Comparison of ENCODE assay signal across 22 mouse cellular contexts in genomic region chr11:118260081-118260480, GRCm38 (mm10). TPM values are rescaled to one million over a fixed set of nuclear protein-coding genes. Genes with fewer than 3 reads are reported as not detected.
DNase-seq lines count a peak whose midpoint lies in the region; ATAC-seq and TF ChIP-seq lines count a peak whose summit lies in the region.
"Had no signal": no experiment of that assay in that cellular context is flagged by ENCODE, and none has a peak within 500 bp of the region (broad histone marks: within the 10 kb centered on the region; RNA-seq: fewer than 3 reads in every experiment).

No protein-coding gene starts in this region.

- H3K9me3 ChIP-seq in hindbrain, embryonic 14.5 days (ENCODE audit: control insufficient read depth, low read length): no peaks in the 10 kb centered on the region
- H3K9me3 ChIP-seq in intestine, embryonic 15.5 days: no peaks in the 10 kb centered on the region
- H3K9me3 ChIP-seq: G1E; heart, embryonic 13.5 days; neural tube, embryonic 13.5 days had no signal

- WGBS in spleen, adult 2 months: 23% methylated on average over 8 of the region's 8 CpGs
- 93% methylated on average over 8 of the region's 8 CpGs for WGBS in hindbrain, embryonic 14.5 days
- 91% methylated on average over 8 of the region's 8 CpGs for WGBS in intestine, embryonic 15.5 days

- peaks cover 21% of the 10 kb centered on the region for H3K36me3 ChIP-seq in spleen, adult 2 months (ENCODE audit: control insufficient read depth, insufficient read depth, low read length)
- H3K36me3 ChIP-seq in hindbrain, embryonic 14.5 days (replicated peaks; ENCODE audit: control insufficient read depth, insufficient read depth): peaks cover 91% of the 10 kb centered on the region
- H3K36me3 ChIP-seq in intestine, embryonic 15.5 days: peaks cover 65% of the 10 kb centered on the region

- TF ChIP-seq POLR2A in spleen, adult 2 months (IDR thresholded peaks at IDR 0.05; ENCODE audit: low read depth, low read length): peak; percentile 21; the same call in 1 of the 2 replicates

- ATAC-seq in activated CD4-positive, CD25-positive, alpha-beta regulatory T cell, adult 4 months: peak; percentile 88
- ATAC-seq in hindbrain, embryonic 14.5 days (ENCODE audit: low FRiP score): no peak
- no peak for ATAC-seq in intestine, embryonic 15.5 days
- ATAC-seq: hindbrain, embryonic 16.5 days had no signal

- H3K4me1 ChIP-seq in spleen, adult 2 months (ENCODE audit: control insufficient read depth, insufficient read depth, insufficient read length): peaks cover 20% of the 10 kb centered on the region
- H3K4me1 ChIP-seq in hindbrain, embryonic 14.5 days (replicated peaks; ENCODE audit: control insufficient read depth, insufficient read depth, low read length): no peaks in the 10 kb centered on the region
- no peaks in the 10 kb centered on the region for H3K4me1 ChIP-seq in intestine, embryonic 15.5 days (replicated peaks)

- H3K4me2 ChIP-seq in hindbrain, embryonic 14.5 days (replicated peaks): no peak overlapping the region
- no peak overlapping the region for H3K4me2 ChIP-seq in intestine, embryonic 15.5 days (replicated peaks)
- H3K4me2 ChIP-seq: heart, embryonic 13.5 days; lung, embryonic 14.5 days; neural tube, embryonic 13.5 days had no signal

- H3K9ac ChIP-seq in hindbrain, embryonic 14.5 days: no peak overlapping the region
- no peak overlapping the region for H3K9ac ChIP-seq in intestine, embryonic 15.5 days
- H3K9ac ChIP-seq: heart, embryonic 13.5 days; lung, embryonic 14.5 days; neural tube, embryonic 13.5 days had no signal

- no peak for DNase-seq in spleen, adult 2 months (ENCODE audit: low read depth in 1 of 2, low spot score in 2 of 2)
- no peak for DNase-seq in spleen, postnatal 14 days (ENCODE audit: low spot score in 2 of 2)
- peak; percentile 21 to 24 for DNase-seq in natural killer cell, adult 2 months (ENCODE audit: low spot score in 2 of 2)
- DNase-seq in thymus, postnatal 36 days: peak; percentile 46 to 52
- DNase-seq in cerebellum, postnatal 4 days (ENCODE audit: low spot score in 2 of 2): no peak
- DNase-seq in hindbrain, embryonic 14.5 days (ENCODE audit: low spot score): no peak
- DNase-seq: cerebellum, postnatal 10 days; gastrocnemius, postnatal 10 days; heart, adult 11 months; heart, postnatal 4 days; kidney, adult 18-20 months; kidney, postnatal 14 days; left cerebral cortex, postnatal 4 days; lung, embryonic 14.5 days; lung, postnatal 36 days had no signal

- peak overlapping the region; percentile 39 for H3K4me3 ChIP-seq in spleen, adult 2 months (ENCODE audit: extremely low read depth, insufficient read depth, insufficient read length)
- no peak overlapping the region for H3K4me3 ChIP-seq in hindbrain, embryonic 14.5 days (replicated peaks; ENCODE audit: low read length)
- H3K4me3 ChIP-seq in intestine, embryonic 15.5 days (replicated peaks): no peak overlapping the region
- H3K4me3 ChIP-seq: heart, embryonic 13.5 days; neural tube, embryonic 13.5 days had no signal

- TF ChIP-seq CTCF in spleen, adult 2 months (IDR thresholded peaks at IDR 0.05; ENCODE audit: extremely low read depth, insufficient read depth, insufficient read length, insufficient replicate concordance): no peak

- H3K27me3 ChIP-seq in spleen, adult 2 months (ENCODE audit: control insufficient read depth, insufficient read depth, low read length): no peaks in the 10 kb centered on the region
- H3K27me3 ChIP-seq in hindbrain, embryonic 14.5 days (ENCODE audit: control insufficient read depth, insufficient read depth, low read length): no peaks in the 10 kb centered on the region
- H3K27me3 ChIP-seq in intestine, embryonic 15.5 days (replicated peaks): no peaks in the 10 kb centered on the region
- H3K27me3 ChIP-seq: heart, embryonic 13.5 days; neural tube, embryonic 13.5 days had no signal

- H3K27ac ChIP-seq in spleen, adult 2 months (ENCODE audit: insufficient read depth, low read length): peak overlapping the region; percentile 97
- H3K27ac ChIP-seq in hindbrain, embryonic 14.5 days: no peak overlapping the region
- no peak overlapping the region for H3K27ac ChIP-seq in intestine, embryonic 15.5 days
- H3K27ac ChIP-seq: heart, embryonic 13.5 days; neural tube, embryonic 13.5 days; stomach, postnatal 0 days had no signal

RNA-seq across cellular contexts. Expression of gene Cyth1, which starts 11.7 kb away (rescaled TPM):
- polyA plus RNA-seq in spleen, adult 2 months (2012; rRNA removed): 47.7 and 57.3 TPM in 2 replicates
- polyA plus RNA-seq in activated CD4-positive, CD25-positive, alpha-beta regulatory T cell, adult 4 months (2017; shearing (Covaris generic)): 10 to 100 TPM; 50.1 to 73.2 TPM
- polyA plus RNA-seq in hindbrain, embryonic 14.5 days (2014; fragmentation: Nextera tagmentation; extraction: Ambion mirVana): 18.1 and 18.7 TPM in 2 replicates
- polyA plus RNA-seq in intestine, embryonic 15.5 days (2015; fragmentation: Nextera tagmentation; extraction: Ambion mirVana): 11.6 and 12.1 TPM in 2 replicates

RNA-seq across cellular contexts. Expression of gene Usp36, which starts 30.0 kb away (rescaled TPM):
- 20.9 and 25.3 TPM in 2 replicates for polyA plus RNA-seq in spleen, adult 2 months (2012; rRNA removed)
- 10 to 100 TPM; 15.6 to 15.8 TPM for polyA plus RNA-seq in activated CD4-positive, CD25-positive, alpha-beta regulatory T cell, adult 4 months (2017; shearing (Covaris generic))
- polyA plus RNA-seq in hindbrain, embryonic 14.5 days (2014; fragmentation: Nextera tagmentation; extraction: Ambion mirVana): 11.9 and 13.6 TPM in 2 replicates
- 16.8 and 19.7 TPM in 2 replicates for polyA plus RNA-seq in intestine, embryonic 15.5 days (2015; fragmentation: Nextera tagmentation; extraction: Ambion mirVana)

Comparison
In these comparisons a context has a peak if more than half of its experiments do, and no peak if none do; other contexts are left out.
1. DNase-seq: peak in natural killer cell, adult 2 months (2 of 2) and thymus, postnatal 36 days (2 of 2); none in spleen, adult 2 months (0 of 2), spleen, postnatal 14 days (0 of 2), cerebellum, postnatal 4 days (0 of 2) and hindbrain, embryonic 14.5 days (single experiment).